Mouse (Mus musculus): ENCODE results near the gene Phf23.

Gene Phf23

GRCm38 (mm10) chr11:70021264-70022132, 25.9 kb downstream of the Phf23 start:
- peak; percentile 94 for DNase-seq (ENCODE audit: low spot score)

GRCm38 (mm10) chr11:70023481-70024150, 28.0 kb downstream of the Phf23 start:
- no peak for DNase-seq (ENCODE audit: low spot score)

GRCm38 (mm10) chr11:70024151-70024514, 28.6 kb downstream of the Phf23 start:
- no peak for DNase-seq (ENCODE audit: low spot score)

GRCm38 (mm10) chr11:70026689-70027088, 31.1 kb downstream of the Phf23 start:
- no peak for DNase-seq (ENCODE audit: low spot score)

GRCm38 (mm10) chr11:70027397-70027796, 31.8 kb downstream of the Phf23 start:
- no peak for DNase-seq (ENCODE audit: low spot score)

GRCm38 (mm10) chr11:70028401-70029129, 33.0 kb downstream of the Phf23 start:
- DNase-seq (ENCODE audit: low spot score): no peak

- peak; percentile 56 for DNase-seq (ENCODE audit: low spot score)
Observed at GRCm38 (mm10) chr11:70029130-70029801, 33.7 kb downstream of the Phf23 start.

GRCm38 (mm10) chr11:70029829-70030550, 34.4 kb downstream of the Phf23 start:
- DNase-seq (ENCODE audit: low spot score): no peak

- DNase-seq (ENCODE audit: low spot score): no peak
Observed at GRCm38 (mm10) chr11:70030651-70031320, 35.2 kb downstream of the Phf23 start.

GRCm38 (mm10) chr11:70031321-70031670, 35.7 kb downstream of the Phf23 start:
- DNase-seq (ENCODE audit: low spot score): no peak

GRCm38 (mm10) chr11:70038174-70038573, 42.6 kb downstream of the Phf23 start:
- no peak for DNase-seq (ENCODE audit: low spot score)

- no peak for DNase-seq (ENCODE audit: low spot score)
Observed at GRCm38 (mm10) chr11:70039631-70040030, 44.1 kb downstream of the Phf23 start.

GRCm38 (mm10) chr11:70040184-70040583, 44.6 kb downstream of the Phf23 start:
- no peak for DNase-seq (ENCODE audit: low spot score)

- no peak for DNase-seq (ENCODE audit: low spot score)
Observed at GRCm38 (mm10) chr11:70042309-70043085, 46.9 kb downstream of the Phf23 start.

- no peak for DNase-seq (ENCODE audit: low spot score)
Observed at GRCm38 (mm10) chr11:70043665-70044064, 48.1 kb downstream of the Phf23 start.

GRCm38 (mm10) chr11:70045435-70045834, 49.9 kb downstream of the Phf23 start:
- DNase-seq (ENCODE audit: low spot score): no peak

- DNase-seq (ENCODE audit: low spot score): no peak
Observed at GRCm38 (mm10) chr11:70049366-70049765, 53.8 kb downstream of the Phf23 start.
